Mouse (Mus musculus): Measurements from ENCODE around the gene Gm19684.
"Not testable (repeated sequence)": the region's sequence is repeated elsewhere in the genome, so short reads cannot be mapped to it uniquely, and the experiment has no call there.

Gene Gm19684

DNA sequence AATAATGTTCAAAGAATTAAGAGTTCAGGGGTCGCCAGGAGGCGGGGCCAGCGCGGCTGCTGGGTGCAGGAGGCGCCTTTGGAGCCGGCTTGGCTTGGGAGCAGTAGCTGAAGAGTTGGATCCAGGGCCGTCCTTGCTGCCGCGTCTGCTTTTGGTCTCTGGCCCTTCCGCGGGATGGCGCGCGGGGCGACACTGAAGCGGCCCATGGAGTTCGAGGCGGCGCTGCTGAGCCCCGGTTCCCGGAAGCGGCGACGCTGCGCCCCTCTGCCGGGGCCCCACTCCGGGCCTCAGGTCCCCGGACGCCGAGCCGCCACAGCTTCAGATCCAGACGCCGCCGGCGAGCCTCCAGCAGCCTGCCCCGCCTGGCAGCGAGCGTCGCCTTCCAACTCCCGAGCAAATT lies 57.5 kb downstream of the Gm19684 start:
- DNase-seq (ENCODE audit: low spot score in 2 of 2) = not testable (repeated sequence)

Data from right cerebral cortex, adult 2 months (tissue).